Mouse (Mus musculus) cerebellum, adult 11 months (tissue): ENCODE measurements around the gene Nfic.
"Not testable (repeated sequence)": the region's sequence is repeated elsewhere in the genome, so short reads cannot be mapped to it uniquely, and the experiment has no call there.

Experiments
- DNase-seq: peaks from one replicate; pipeline ENCODE4 v3.0.0; 2022

Gene Nfic

GRCm38 (mm10) chr10:81458267-81458666 is 2.8 kb upstream of the Nfic start:
- DNase-seq: no peak

- DNase-seq: no peak
Observed at GRCm38 (mm10) chr10:81457624-81458023, 2.2 kb upstream of the Nfic start.

GRCm38 (mm10) chr10:81456983-81457563 is 1.6 kb upstream of the Nfic start:
- no peak for DNase-seq

- DNase-seq: no peak
Observed at GRCm38 (mm10) chr10:81454106-81454505, 1.3 kb downstream of the Nfic start.

- DNase-seq: no peak
Observed at GRCm38 (mm10) chr10:81452947-81453288, 2.5 kb downstream of the Nfic start.

GRCm38 (mm10) chr10:81452237-81452946 is 3.0 kb downstream of the Nfic start:
- no peak for DNase-seq

- no peak for DNase-seq
Observed at GRCm38 (mm10) chr10:81451365-81451745, 4.1 kb downstream of the Nfic start.

- no peak for DNase-seq
Observed at GRCm38 (mm10) chr10:81450641-81451364, 4.6 kb downstream of the Nfic start.

GRCm38 (mm10) chr10:81450140-81450539 is 5.3 kb downstream of the Nfic start:
- DNase-seq: peak; percentile 82

GRCm38 (mm10) chr10:81445516-81445915 is 9.9 kb downstream of the Nfic start:
- not testable (repeated sequence) for DNase-seq

GRCm38 (mm10) chr10:81441019-81441418 is 14.4 kb downstream of the Nfic start:
- no peak for DNase-seq

- DNase-seq: peak; percentile 82
Observed at GRCm38 (mm10) chr10:81435436-81435835, 20.0 kb downstream of the Nfic start.

- no peak for DNase-seq
Observed at GRCm38 (mm10) chr10:81434361-81435263, 20.8 kb downstream of the Nfic start.

- DNase-seq: peak; percentile 62
Observed at GRCm38 (mm10) chr10:81433541-81434289, 21.7 kb downstream of the Nfic start.

- peak; percentile 93 for DNase-seq
Observed at GRCm38 (mm10) chr10:81432868-81433262, 22.6 kb downstream of the Nfic start.

- DNase-seq: no peak
Observed at GRCm38 (mm10) chr10:81432169-81432867, 23.1 kb downstream of the Nfic start.

GRCm38 (mm10) chr10:81431526-81432168 is 23.8 kb downstream of the Nfic start:
- peak; percentile 67 for DNase-seq

- peak; percentile 87 for DNase-seq
Observed at GRCm38 (mm10) chr10:81430831-81431525, 24.5 kb downstream of the Nfic start.

- peak; percentile 87 for DNase-seq
Observed at GRCm38 (mm10) chr10:81430141-81430830, 25.1 kb downstream of the Nfic start.

GRCm38 (mm10) chr10:81429605-81430061 is 25.8 kb downstream of the Nfic start:
- peak; percentile 73 for DNase-seq
